Mouse (Mus musculus): ENCODE measurements around the gene Tfap2a. TPM values are rescaled to one million over a fixed set of nuclear protein-coding genes. Genes with fewer than 3 reads are reported as not detected.

Tfap2a gene
- polyA plus RNA-seq, 1 experiment: 5.1 TPM

DNA sequence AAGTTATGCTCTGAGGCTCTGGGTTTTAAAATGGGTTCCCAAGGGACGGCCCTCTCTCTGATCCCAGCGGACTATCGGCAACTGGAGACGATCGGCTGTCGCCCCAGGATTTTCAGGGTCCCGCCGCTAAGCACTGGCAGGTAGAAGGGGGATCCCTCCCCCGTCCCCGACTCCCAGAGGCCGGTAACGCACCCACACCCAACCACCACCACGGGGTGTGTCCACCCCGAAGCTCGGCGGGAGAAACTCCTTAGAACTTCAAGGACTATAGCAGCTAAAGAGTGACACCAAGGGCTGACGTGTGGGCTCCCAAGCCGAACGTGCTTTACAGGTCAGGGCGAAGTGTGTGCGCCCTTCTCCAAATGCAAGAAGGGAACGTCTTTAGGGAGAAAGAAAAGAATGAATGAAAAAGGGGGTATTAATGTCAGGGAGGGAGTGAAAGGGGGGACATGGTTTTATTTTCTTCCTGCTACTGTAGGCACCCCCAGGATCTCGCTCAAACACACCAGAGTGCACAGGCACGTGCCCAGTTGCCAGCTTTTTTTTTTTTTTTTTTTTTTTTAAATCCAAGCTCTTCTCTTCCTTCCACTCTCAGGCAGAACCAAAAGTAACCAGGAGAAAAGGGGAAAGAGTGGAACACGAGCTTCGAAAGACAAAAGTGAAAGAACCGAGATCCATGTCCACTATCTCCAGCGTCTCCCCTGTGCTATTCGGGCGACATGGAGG is 5.2 kb downstream of the Tfap2a start:
- TF ChIP-seq CTCF (IDR thresholded peaks at IDR 0.05; ENCODE audit: borderline replicate concordance, insufficient read depth, low read depth, low read length): no peak
- 1% methylated on average over 30 of the region's 30 CpGs for WGBS

DNA sequence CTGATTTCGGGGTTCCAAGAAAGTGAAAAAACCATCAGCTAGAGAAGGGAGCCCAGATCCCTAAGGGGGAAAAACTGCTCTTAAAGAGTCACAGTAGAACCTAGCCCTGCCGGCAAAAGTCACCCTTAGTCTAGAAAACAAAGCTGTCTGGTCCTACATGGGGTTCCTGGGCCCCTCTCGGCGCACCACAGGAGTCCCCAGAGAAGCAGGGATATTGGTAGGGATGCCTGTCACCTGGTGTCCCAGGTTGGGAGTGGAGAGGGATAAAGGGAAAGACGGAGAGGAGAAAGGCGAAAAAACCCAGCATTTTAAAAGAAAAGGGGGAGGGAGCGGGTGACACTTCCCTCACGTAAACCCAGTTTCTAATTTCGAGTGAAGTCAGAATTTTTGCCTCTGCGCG is 6.1 kb downstream of the Tfap2a start:
- 4% methylated on average over 11 of the region's 11 CpGs for WGBS
- Histone ChIP-seq H3K4me3 (replicated peaks; ENCODE audit: insufficient read depth, low read depth, low read length) (no peak overlapping the region), H3K27ac (ENCODE audit: insufficient read depth, low read length) (no peak overlapping the region), H3K27me3 (ENCODE audit: control insufficient read depth, insufficient read depth, low read length) (peaks cover 4% of the 10 kb centered on the region; the same call in 1 of the 2 replicates), H3K4me1 (ENCODE audit: control insufficient read depth, insufficient read depth, low read length) (0 out of 2 replicates have a peak, but pooled peaks cover 5% of the 10 kb centered on the region)
- TF ChIP-seq POLR2A (IDR thresholded peaks at IDR 0.05; ENCODE audit: borderline replicate concordance, insufficient read depth, low read length): no peak
- no peak for TF ChIP-seq CTCF (IDR thresholded peaks at IDR 0.05; ENCODE audit: borderline replicate concordance, insufficient read depth, low read depth, low read length)
- DNase-seq: no peak

More for the DNA sequence above, 5.2 kb downstream of the Tfap2a start:
- peak overlapping the region; percentile 41 for H3K4me3 ChIP-seq (replicated peaks; ENCODE audit: insufficient read depth, low read depth, low read length)
- no peak overlapping the region for H3K27ac ChIP-seq (ENCODE audit: insufficient read depth, low read length)
- no peak for DNase-seq
- H3K27me3 ChIP-seq (ENCODE audit: control insufficient read depth, insufficient read depth, low read length): peaks cover 7% of the 10 kb centered on the region; the same call in 1 of the 2 replicates
- 0 out of 2 replicates have a peak, but pooled peaks cover 5% of the 10 kb centered on the region for H3K4me1 ChIP-seq (ENCODE audit: control insufficient read depth, insufficient read depth, low read length)

DNA sequence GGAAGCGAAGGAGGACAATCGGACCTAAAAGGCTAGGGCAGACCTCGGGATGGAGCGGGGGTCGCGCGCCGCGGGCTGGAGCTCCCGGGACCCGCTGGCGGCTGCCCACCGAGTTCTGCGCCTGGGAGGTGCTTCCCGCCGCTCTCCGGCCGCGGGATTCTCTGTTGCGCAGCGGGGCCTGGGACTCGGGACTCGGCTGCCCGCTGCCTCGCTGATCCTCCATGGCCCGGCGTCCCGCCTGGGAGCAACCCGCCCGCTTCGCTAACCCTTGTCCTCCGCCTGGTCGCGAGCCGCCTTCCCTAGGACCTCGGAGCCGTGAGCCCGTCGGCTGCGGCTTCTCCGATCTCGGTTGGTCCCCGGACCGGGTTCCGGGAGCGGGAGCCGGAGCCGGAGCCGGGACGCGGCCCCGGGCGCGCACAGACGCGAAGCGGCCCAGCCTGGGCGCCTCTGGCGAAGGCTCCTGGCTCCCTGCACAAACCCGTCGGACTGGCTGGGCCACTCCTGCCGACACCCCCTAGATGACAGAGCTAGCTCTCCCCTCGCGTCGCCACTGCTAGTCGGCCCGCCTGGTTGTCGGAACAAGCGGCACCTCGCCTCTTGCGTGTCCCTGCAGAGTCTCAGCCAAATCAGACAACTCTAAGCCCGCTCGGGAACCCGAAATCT is 6.9 kb downstream of the Tfap2a start:
- H3K4me1 ChIP-seq (ENCODE audit: control insufficient read depth, insufficient read depth, low read length): 0 out of 2 replicates have a peak, but pooled peaks cover 5% of the 10 kb centered on the region
- H3K27ac ChIP-seq (ENCODE audit: insufficient read depth, low read length): 0 out of 2 replicates have a peak overlapping the region, but pooled peaks have one; percentile 6
- peaks cover 4% of the 10 kb centered on the region; the same call in 1 of the 2 replicates for H3K27me3 ChIP-seq (ENCODE audit: control insufficient read depth, insufficient read depth, low read length)
- TF ChIP-seq CTCF (IDR thresholded peaks at IDR 0.05; ENCODE audit: borderline replicate concordance, insufficient read depth, low read depth, low read length) (no peak), POLR2A (IDR thresholded peaks at IDR 0.05; ENCODE audit: borderline replicate concordance, insufficient read depth, low read length) (no peak; the same call in 1 of the 2 replicates)
- WGBS: under 1% methylated on average over 70 of the region's 74 CpGs
- H3K4me3 ChIP-seq (replicated peaks; ENCODE audit: insufficient read depth, low read depth, low read length): no peak overlapping the region
- peak in 1 of 2 experiments; percentile 51 for DNase-seq

DNA sequence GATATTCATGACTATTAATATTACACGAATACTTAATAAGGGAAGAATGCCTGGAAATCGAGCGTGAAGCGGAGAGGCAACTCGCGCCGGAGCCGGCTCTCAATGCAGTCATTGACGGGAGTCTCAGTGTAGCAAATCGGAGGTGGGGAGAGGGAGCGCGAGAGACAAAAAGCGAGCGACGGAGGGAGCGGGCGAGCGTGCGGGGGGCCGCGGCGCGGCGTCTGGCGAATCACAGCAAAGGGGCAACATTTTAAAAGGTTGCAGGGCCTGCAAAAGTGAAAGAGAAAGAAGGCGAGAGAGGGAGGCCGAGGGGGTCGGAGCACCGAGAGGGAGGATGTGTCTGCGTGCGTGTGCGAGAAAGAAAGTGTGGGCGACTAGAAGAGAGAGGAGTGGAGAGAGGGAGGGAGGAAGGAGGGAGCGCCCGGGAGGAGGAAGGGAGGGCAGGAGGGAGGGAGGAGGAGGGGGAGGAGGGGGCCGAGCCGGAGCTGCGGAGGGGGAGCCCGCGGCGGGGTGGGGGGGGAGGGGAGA is 7.5 kb downstream of the Tfap2a start:
- TF ChIP-seq POLR2A (IDR thresholded peaks at IDR 0.05; ENCODE audit: borderline replicate concordance, insufficient read depth, low read length) (no peak; the same call in 1 of the 2 replicates), CTCF (IDR thresholded peaks at IDR 0.05; ENCODE audit: borderline replicate concordance, insufficient read depth, low read depth, low read length) (no peak)
- 1% methylated on average over 36 of the region's 41 CpGs for WGBS
- DNase-seq: peak; percentile 36 to 58
- H3K4me1 ChIP-seq (ENCODE audit: control insufficient read depth, insufficient read depth, low read length): 0 out of 2 replicates have a peak, but pooled peaks cover 5% of the 10 kb centered on the region
- H3K4me3 ChIP-seq (replicated peaks; ENCODE audit: insufficient read depth, low read depth, low read length): peak overlapping the region; percentile 28
- H3K27ac ChIP-seq (ENCODE audit: insufficient read depth, low read length): no peak overlapping the region
- peaks cover 4% of the 10 kb centered on the region; the same call in 1 of the 2 replicates for H3K27me3 ChIP-seq (ENCODE audit: control insufficient read depth, insufficient read depth, low read length)

DNA sequence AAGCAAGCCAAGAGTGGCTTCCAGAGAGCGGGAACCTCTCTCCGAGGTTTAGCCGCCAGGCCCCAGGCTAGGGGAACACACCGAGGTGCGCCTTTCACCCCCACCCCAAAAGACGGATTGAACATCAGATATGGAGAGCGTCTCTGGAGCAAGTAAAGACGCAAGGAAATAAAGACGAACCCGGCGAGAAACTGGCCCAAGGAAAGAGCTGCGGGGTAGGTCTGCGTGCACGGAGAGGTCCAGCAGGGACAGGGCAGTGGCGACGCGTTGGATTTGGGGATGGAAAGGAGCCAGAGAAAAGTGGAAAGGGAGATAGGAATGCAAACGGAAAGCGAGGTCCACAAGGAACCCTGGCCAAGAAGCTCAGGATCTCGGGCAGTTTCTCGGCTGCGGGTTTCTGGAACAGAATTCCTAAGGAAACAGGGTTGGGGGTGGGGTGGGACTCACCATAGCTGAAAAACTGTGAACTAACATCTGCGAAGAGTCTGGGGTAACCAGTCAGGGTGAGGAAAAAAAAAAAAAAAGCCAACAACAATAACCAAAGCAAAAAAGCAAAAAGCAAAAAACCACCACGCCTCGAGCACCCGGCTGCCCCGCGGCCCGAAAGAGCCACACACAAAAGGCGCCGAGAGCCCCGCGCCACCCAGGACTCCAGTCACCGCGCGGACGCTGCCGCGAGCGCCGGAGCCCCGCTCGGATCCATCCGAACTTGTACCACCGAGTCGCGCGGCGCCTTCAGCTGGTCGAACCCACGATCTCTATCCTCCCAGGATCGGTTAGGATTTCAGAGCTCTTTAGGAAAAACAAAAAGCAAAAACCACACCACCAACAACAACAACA is 8.4 kb downstream of the Tfap2a start:
- peak in 1 of 2 experiments; percentile 54 for DNase-seq
- Histone ChIP-seq H3K4me1 (ENCODE audit: control insufficient read depth, insufficient read depth, low read length) (0 out of 2 replicates have a peak, but pooled peaks cover 5% of the 10 kb centered on the region), H3K4me3 (replicated peaks; ENCODE audit: insufficient read depth, low read depth, low read length) (peak overlapping the region; percentile 1), H3K27ac (ENCODE audit: insufficient read depth, low read length) (no peak overlapping the region), H3K27me3 (ENCODE audit: control insufficient read depth, insufficient read depth, low read length) (peaks cover 4% of the 10 kb centered on the region; the same call in 1 of the 2 replicates)
- 2% methylated on average over 52 of the region's 52 CpGs for WGBS
- TF ChIP-seq POLR2A (IDR thresholded peaks at IDR 0.05; ENCODE audit: borderline replicate concordance, insufficient read depth, low read length): no peak
- no peak for TF ChIP-seq CTCF (IDR thresholded peaks at IDR 0.05; ENCODE audit: borderline replicate concordance, insufficient read depth, low read depth, low read length)

DNA sequence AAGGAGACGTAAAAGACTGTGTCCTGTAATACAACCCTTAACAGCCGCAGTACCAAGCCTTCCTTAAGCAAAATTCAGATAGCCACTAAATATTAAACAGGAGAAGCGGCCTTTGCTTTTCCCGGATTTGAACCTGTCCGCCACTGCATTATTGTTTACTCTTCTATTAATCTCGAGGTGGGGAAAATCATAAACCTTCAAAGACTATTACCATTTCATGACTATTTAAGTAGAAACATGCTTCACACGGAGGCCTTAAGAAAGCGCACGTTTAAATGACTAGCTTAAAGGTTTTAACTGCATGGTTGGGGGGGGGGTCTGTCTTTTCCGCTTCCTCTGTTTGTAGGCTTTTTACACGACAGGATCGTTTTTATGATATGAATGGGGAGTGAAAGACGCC is 9.1 kb downstream of the Tfap2a start:
- H3K27me3 ChIP-seq (ENCODE audit: control insufficient read depth, insufficient read depth, low read length): peaks cover 3% of the 10 kb centered on the region; the same call in 1 of the 2 replicates
- TF ChIP-seq POLR2A (IDR thresholded peaks at IDR 0.05; ENCODE audit: borderline replicate concordance, insufficient read depth, low read length) (no peak), CTCF (IDR thresholded peaks at IDR 0.05; ENCODE audit: borderline replicate concordance, insufficient read depth, low read depth, low read length) (no peak)
- H3K4me3 ChIP-seq (replicated peaks; ENCODE audit: insufficient read depth, low read depth, low read length): no peak overlapping the region
- 0 out of 2 replicates have a peak, but pooled peaks cover 5% of the 10 kb centered on the region for H3K4me1 ChIP-seq (ENCODE audit: control insufficient read depth, insufficient read depth, low read length)
- no peak overlapping the region for H3K27ac ChIP-seq (ENCODE audit: insufficient read depth, low read length)
- DNase-seq: no peak
- WGBS: 6% methylated on average over 13 of the region's 13 CpGs

DNA sequence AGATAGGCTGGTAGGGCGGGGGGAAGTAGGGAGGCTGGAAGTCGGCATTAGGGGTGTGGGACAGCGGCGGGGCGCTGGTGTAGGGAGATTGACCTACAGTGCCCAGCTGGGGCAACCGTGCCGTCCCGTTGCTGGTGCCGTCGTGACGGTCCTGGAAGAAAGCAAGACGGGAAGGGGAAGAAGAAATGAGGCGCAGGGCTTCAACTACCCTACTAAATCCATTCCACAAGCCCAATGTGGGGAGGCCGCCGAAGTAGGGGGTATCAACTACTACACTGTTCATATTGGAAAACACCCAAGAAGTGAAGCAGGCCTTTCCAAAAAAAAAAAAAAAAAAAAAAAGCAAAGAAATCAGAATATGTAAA is 9.6 kb downstream of the Tfap2a start:
- Histone ChIP-seq H3K4me3 (replicated peaks; ENCODE audit: insufficient read depth, low read depth, low read length) (peak overlapping the region; percentile 34), H3K4me1 (ENCODE audit: control insufficient read depth, insufficient read depth, low read length) (0 out of 2 replicates have a peak, but pooled peaks cover 3% of the 10 kb centered on the region), H3K27ac (ENCODE audit: insufficient read depth, low read length) (no peak overlapping the region), H3K27me3 (ENCODE audit: control insufficient read depth, insufficient read depth, low read length) (peaks cover 2% of the 10 kb centered on the region; the same call in 1 of the 2 replicates)
- TF ChIP-seq POLR2A (IDR thresholded peaks at IDR 0.05; ENCODE audit: borderline replicate concordance, insufficient read depth, low read length) (no peak), CTCF (IDR thresholded peaks at IDR 0.05; ENCODE audit: borderline replicate concordance, insufficient read depth, low read depth, low read length) (no peak)
- WGBS: 3% methylated on average over 15 of the region's 15 CpGs
- DNase-seq: no peak

All from cerebellum, adult 2 months (tissue).